Mouse (Mus musculus) olfactory bulb, adult 2 months (tissue): Measurements from ENCODE around the gene Tigit.

Experiments
- CTCF ChIP-seq: fragments of 200-500 bp; IDR thresholded peaks from 2 replicates; pipeline ENCODE4 v1.5.1; 2012; ENCODE audit warnings: low read depth, mild to moderate bottlenecking, low read length, moderate library complexity; ENCODE audit not compliant: insufficient read depth
- POLR2A ChIP-seq: fragments of 200-500 bp; IDR thresholded peaks from 2 replicates; pipeline ENCODE4 v1.6.1; 2012; ENCODE audit warnings: mild to moderate bottlenecking, low read depth, low read length, moderate library complexity; ENCODE audit not compliant: insufficient read depth

- TF ChIP-seq CTCF: no peak
- TF ChIP-seq POLR2A: no peak
Observed at GRCm38 (mm10) chr16:43637241-43637640, 26.7 kb downstream of the Tigit start.
